Mouse (Mus musculus): Measurements from ENCODE around the gene Ubb. TPM values are rescaled to one million over a fixed set of nuclear protein-coding genes. Genes with fewer than 3 reads are reported as not detected.

The Ubb gene
- polyA plus RNA-seq, 1 experiment from 2014 or later = 3,280 TPM

- WGBS = 55% methylated on average over 8 of the region's 8 CpGs
- H3K36me3 ChIP-seq = no peaks in the 10 kb centered on the region
- no peak overlapping the region for H3K27ac ChIP-seq
- H3K9ac ChIP-seq = no peak overlapping the region
- no peaks in the 10 kb centered on the region for H3K9me3 ChIP-seq
- H3K4me3 ChIP-seq = no peak overlapping the region
- no peak overlapping the region for H3K4me2 ChIP-seq
- 0 out of 2 replicates have a peak, but pooled peaks have one; percentile 20 for ATAC-seq (ENCODE audit: insufficient number of reproducible peaks, low FRiP score, low TSS enrichment, low read depth)
- peaks cover 5% of the 10 kb centered on the region; the same call in 1 of the 2 replicates for H3K4me1 ChIP-seq
- no peaks in the 10 kb centered on the region for H3K27me3 ChIP-seq
Measured at GRCm38 (mm10) chr11:62591904-62592575, 41.1 kb downstream of the Ubb start.

- 81% methylated on average over 4 of the region's 4 CpGs for WGBS
- Histone ChIP-seq H3K4me3 (no peak overlapping the region), H3K27me3 (no peaks in the 10 kb centered on the region), H3K4me1 (peaks cover 6% of the 10 kb centered on the region), H3K4me2 (no peak overlapping the region), H3K36me3 (no peaks in the 10 kb centered on the region), H3K9ac (no peak overlapping the region), H3K9me3 (no peaks in the 10 kb centered on the region), H3K27ac (no peak overlapping the region)
- no peak for ATAC-seq (ENCODE audit: insufficient number of reproducible peaks, low FRiP score, low TSS enrichment, low read depth)
Measured at GRCm38 (mm10) chr11:62598571-62598970, 47.6 kb downstream of the Ubb start.

- peak; percentile 0; the same call in 1 of the 2 replicates for ATAC-seq (ENCODE audit: insufficient number of reproducible peaks, low FRiP score, low TSS enrichment, low read depth)
Measured at GRCm38 (mm10) chr11:62601732-62602618, 51.0 kb downstream of the Ubb start.

More at GRCm38 (mm10) chr11:62601732-62602618, 51.0 kb downstream of the Ubb start:
- peak overlapping the region; percentile 96 for H3K27ac ChIP-seq
- H3K9me3 ChIP-seq = no peaks in the 10 kb centered on the region
- peaks cover 32% of the 10 kb centered on the region for H3K4me1 ChIP-seq
- peak overlapping the region; percentile 49 for H3K4me2 ChIP-seq
- peaks cover 30% of the 10 kb centered on the region for H3K36me3 ChIP-seq
- peak overlapping the region; percentile 82 for H3K4me3 ChIP-seq
- 10% methylated on average over 17 of the region's 17 CpGs for WGBS
- H3K27me3 ChIP-seq = no peaks in the 10 kb centered on the region
- H3K9ac ChIP-seq = peak overlapping the region; percentile 47

Other genes with a start within 250 kb of the Ubb start
- 7.3 and 7.7 TPM in 2 replicates for gene Pigl, start 92.7 kb upstream of the Ubb start, polyA plus RNA-seq (2015; fragmentation: Nextera tagmentation; extraction: Ambion mirVana)
- gene Ncor1, start 92.6 kb upstream of the Ubb start, polyA plus RNA-seq (2015; fragmentation: Nextera tagmentation; extraction: Ambion mirVana) = 127 and 148 TPM in 2 replicates
- 14.2 and 15.9 TPM in 2 replicates for gene Cenpv, start 11.9 kb upstream of the Ubb start, polyA plus RNA-seq (2015; fragmentation: Nextera tagmentation; extraction: Ambion mirVana)
- 4.1 and 5.1 TPM in 2 replicates for gene Trpv2, start 23.3 kb downstream of the Ubb start, polyA plus RNA-seq (2015; fragmentation: Nextera tagmentation; extraction: Ambion mirVana)
- gene Lrrc75a, start 97.4 kb downstream of the Ubb start, polyA plus RNA-seq (2015; fragmentation: Nextera tagmentation; extraction: Ambion mirVana) = 13.1 and 14.5 TPM in 2 replicates
- gene Mmgt2, start 97.5 kb downstream of the Ubb start, polyA plus RNA-seq (2015; fragmentation: Nextera tagmentation; extraction: Ambion mirVana) = 57.0 and 61.9 TPM in 2 replicates
- gene Zfp287, start 180.7 kb downstream of the Ubb start, polyA plus RNA-seq (2015; fragmentation: Nextera tagmentation; extraction: Ambion mirVana) = 8.4 and 8.8 TPM in 2 replicates
- not detected in 2 replicates for gene Gm10428, start 201.9 kb downstream of the Ubb start, polyA plus RNA-seq (2015; fragmentation: Nextera tagmentation; extraction: Ambion mirVana)
- 21.8 and 22.3 TPM in 2 replicates for gene Zfp286, start 238.3 kb downstream of the Ubb start, polyA plus RNA-seq (2015; fragmentation: Nextera tagmentation; extraction: Ambion mirVana)

Measured in limb, embryonic 15.5 days (tissue).